ENCODE assay signal across 19 mouse cellular contexts in the genomic region with DNA sequence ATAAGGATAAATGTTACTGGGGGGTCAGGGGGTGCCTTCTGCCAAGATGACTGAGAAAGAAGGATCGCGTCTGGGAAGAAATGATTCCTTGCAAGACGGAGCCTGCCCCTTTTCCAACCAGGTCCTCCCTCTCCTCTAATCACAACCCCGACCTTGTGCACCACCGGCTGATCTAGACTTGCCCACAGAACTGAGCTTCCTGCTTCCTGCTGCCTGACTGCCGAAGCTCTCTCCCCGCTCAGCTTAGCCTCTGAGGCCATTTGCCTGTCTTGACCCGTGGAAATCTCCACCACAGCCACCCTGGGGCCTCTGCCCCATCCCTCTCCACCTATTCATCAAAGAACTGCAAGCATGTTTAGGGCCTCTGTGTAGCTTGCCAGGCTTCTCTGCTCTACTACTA. TPM values are rescaled to one million over a fixed set of nuclear protein-coding genes. Genes with fewer than 3 reads are reported as not detected.
DNase-seq lines count a peak whose midpoint lies in the region; ATAC-seq and TF ChIP-seq lines count a peak whose summit lies in the region.
"Had no signal": no experiment of that assay in that cellular context is flagged by ENCODE, and none has a peak within 500 bp of the region (broad histone marks: within the 10 kb centered on the region; RNA-seq: fewer than 3 reads in every experiment).

No protein-coding gene starts in this region.

- peak overlapping the region; percentile 32 for H3K27ac ChIP-seq in heart, embryonic 13.5 days (replicated peaks)
- no peak overlapping the region for H3K27ac ChIP-seq in lung, embryonic 14.5 days (ENCODE audit: low read depth)
- 0 out of 2 replicates have a peak overlapping the region, but pooled peaks have one; percentile 13 for H3K27ac ChIP-seq in embryonic facial prominence, embryonic 14.5 days (replicated peaks; ENCODE audit: low read depth, low read length)
- H3K27ac ChIP-seq: forebrain, embryonic 15.5 days; left cerebral cortex, adult 2 months had no signal

- H3K4me3 ChIP-seq in heart, embryonic 13.5 days = no peak overlapping the region
- no peak overlapping the region for H3K4me3 ChIP-seq in lung, embryonic 14.5 days (ENCODE audit: low read depth, low read length)
- H3K4me3 ChIP-seq in embryonic facial prominence, embryonic 14.5 days (ENCODE audit: low read depth, low read length) = no peak overlapping the region
- H3K4me3 ChIP-seq: embryonic facial prominence, embryonic 13.5 days; forebrain, embryonic 15.5 days; left cerebral cortex, adult 2 months had no signal

- no peak for TF ChIP-seq CTCF in lung, embryonic 14.5 days (IDR thresholded peaks at IDR 0.05; ENCODE audit: low read depth)

- H3K9me3 ChIP-seq in heart, embryonic 13.5 days = no peaks in the 10 kb centered on the region
- no peaks in the 10 kb centered on the region for H3K9me3 ChIP-seq in lung, embryonic 14.5 days (ENCODE audit: low read depth, low read length)
- H3K9me3 ChIP-seq in embryonic facial prominence, embryonic 14.5 days (ENCODE audit: control insufficient read depth, low read length) = no peaks in the 10 kb centered on the region
- H3K9me3 ChIP-seq: embryonic facial prominence, embryonic 13.5 days; forebrain, embryonic 15.5 days had no signal

- H3K36me3 ChIP-seq in heart, embryonic 13.5 days = no peaks in the 10 kb centered on the region
- no peaks in the 10 kb centered on the region for H3K36me3 ChIP-seq in lung, embryonic 14.5 days (ENCODE audit: insufficient read depth)
- H3K36me3 ChIP-seq in embryonic facial prominence, embryonic 14.5 days (ENCODE audit: control insufficient read depth, insufficient read depth, low read length) = peaks cover 7% of the 10 kb centered on the region
- H3K36me3 ChIP-seq: forebrain, embryonic 15.5 days had no signal

- H3K4me2 ChIP-seq in heart, embryonic 13.5 days = peak overlapping the region; percentile 30
- 0 out of 2 replicates have a peak overlapping the region, but pooled peaks have one; percentile 12 for H3K4me2 ChIP-seq in lung, embryonic 14.5 days
- H3K4me2 ChIP-seq in embryonic facial prominence, embryonic 14.5 days (ENCODE audit: low read depth, low read length) = no peak overlapping the region; the same call in 1 of the 2 replicates
- H3K4me2 ChIP-seq: forebrain, embryonic 15.5 days; midbrain, embryonic 11.5 days had no signal

- peaks cover 56% of the 10 kb centered on the region for H3K4me1 ChIP-seq in heart, embryonic 13.5 days
- peaks cover 21% of the 10 kb centered on the region; the same call in 1 of the 2 replicates for H3K4me1 ChIP-seq in lung, embryonic 14.5 days (ENCODE audit: insufficient read depth)
- peaks cover 50% of the 10 kb centered on the region for H3K4me1 ChIP-seq in embryonic facial prominence, embryonic 14.5 days (ENCODE audit: control insufficient read depth, insufficient read depth, low read length)

- H3K27me3 ChIP-seq in heart, embryonic 13.5 days (replicated peaks) = peaks cover 81% of the 10 kb centered on the region
- peaks cover 37% of the 10 kb centered on the region for H3K27me3 ChIP-seq in lung, embryonic 14.5 days (ENCODE audit: insufficient read depth, low read length)
- peaks cover 24% of the 10 kb centered on the region for H3K27me3 ChIP-seq in embryonic facial prominence, embryonic 14.5 days (replicated peaks; ENCODE audit: control insufficient read depth, insufficient read depth, low read length)

- WGBS in heart, embryonic 13.5 days = 45% methylated on average over 8 of the region's 8 CpGs
- WGBS in lung, embryonic 14.5 days = 36% methylated on average over 8 of the region's 8 CpGs
- 41% methylated on average over 8 of the region's 8 CpGs for WGBS in embryonic facial prominence, embryonic 14.5 days

- H3K9ac ChIP-seq in heart, embryonic 13.5 days = 0 out of 2 replicates have a peak overlapping the region, but pooled peaks have one; percentile 10
- H3K9ac ChIP-seq in lung, embryonic 14.5 days = no peak overlapping the region
- H3K9ac ChIP-seq in embryonic facial prominence, embryonic 14.5 days (ENCODE audit: low read depth, low read length) = no peak overlapping the region
- H3K9ac ChIP-seq: forebrain, embryonic 15.5 days had no signal

- no peak for ATAC-seq in heart, embryonic 13.5 days (ENCODE audit: extremely low read depth, insufficient number of reproducible peaks, low FRiP score, low TSS enrichment)
- ATAC-seq in lung, embryonic 14.5 days (ENCODE audit: insufficient read depth) = no peak
- no peak for ATAC-seq in embryonic facial prominence, embryonic 14.5 days (ENCODE audit: low read depth)
- no peak for ATAC-seq in megakaryocyte, adult 5-6 weeks (ENCODE audit: poor library complexity, severe bottlenecking)
- ATAC-seq: activated CD4-positive, CD25-positive, alpha-beta regulatory T cell, adult 4 months; forebrain, embryonic 15.5 days; hindbrain, postnatal 0 days had no signal

- intact Hi-C loops in heart, postnatal 14 days (cut with DNase I) = no loop called here

- DNase-seq in heart, postnatal 14 days = no peak
- DNase-seq in lung, embryonic 14.5 days = no peak
- DNase-seq in lung, postnatal 10 days = no peak
- no peak for DNase-seq in embryonic facial prominence, embryonic 14.5 days (ENCODE audit: low spot score)
- no peak for DNase-seq in spleen, adult 18-20 months
- DNase-seq: adrenal gland, postnatal 10 days; cerebellum, adult 18-20 months; cerebellum, postnatal 14 days; layer of hippocampus, adult 9-11 months; right cerebral cortex, adult 18-20 months; thymus, postnatal 14 days had no signal

RNA-seq across cellular contexts. Expression of a gene that starts 11.2 kb away (rescaled TPM):
- 3.3 and 4.9 TPM in 2 replicates for polyA plus RNA-seq in heart, embryonic 13.5 days (2015; fragmentation: Nextera tagmentation; extraction: Ambion mirVana)
- total RNA-seq in heart, postnatal 14 days (2021) = 1 to 10 TPM; 1.1 to 2.0 TPM
- polyA plus RNA-seq in lung, embryonic 14.5 days (2014; fragmentation: Nextera tagmentation; extraction: Ambion mirVana) = 5.0 and 5.9 TPM in 2 replicates
- polyA plus RNA-seq in embryonic facial prominence, embryonic 14.5 days (2014; fragmentation: Nextera tagmentation; extraction: Ambion mirVana) = 47.5 and 58.7 TPM in 2 replicates
- total RNA-seq in megakaryocyte, adult 5-6 weeks (2015) = 0.27 and 0.47 TPM in 2 replicates
- 0.08 and 0.40 TPM in 2 replicates for total RNA-seq in megakaryocyte, adult 5-6 weeks (2017)
- polyA plus RNA-seq: activated CD4-positive, CD25-positive, alpha-beta regulatory T cell, adult 4 months had no signal
